Mouse (Mus musculus) layer of hippocampus, postnatal 10 days (tissue): ENCODE measurements at regions not wholly inside any gene's neighbourhood (a gene's known extent, or its start where the extent isn't known, plus 50 kb on each side); places are given as distances from the start of the nearest gene placed in this dataset.
A peak's percentile ranks its signal among the peaks of the same experiment; 100 is the strongest.

Experiments used
- DNase-seq, 2 experiments: peaks; one replicate each; pipeline ENCODE4 v3.0.0; 2021; ENCODE audit warnings: low spot score in 2 of 2

GRCm38 (mm10) chr12:13164791-13165190 is 84.2 kb downstream of the Ddx1 start:
- DNase-seq, result no peak

GRCm38 (mm10) chr12:13161051-13161450 is 88.0 kb downstream of the Ddx1 start:
- DNase-seq, result no peak

GRCm38 (mm10) chr12:13159346-13160055 is 89.5 kb downstream of the Ddx1 start:
- DNase-seq, result peak; percentile 32 to 52

GRCm38 (mm10) chr12:13157666-13158381 is 91.2 kb downstream of the Ddx1 start:
- no peak for DNase-seq

- no peak for DNase-seq
These were observed 91.9 kb downstream of the Ddx1 start for GRCm38 (mm10) chr12:13157089-13157488.

- no peak for DNase-seq
These were observed 98.3 kb downstream of the Ddx1 start for GRCm38 (mm10) chr12:13150751-13151150.

GRCm38 (mm10) chr12:13147251-13147650 is 101.8 kb downstream of the Ddx1 start:
- DNase-seq, result no peak

GRCm38 (mm10) chr12:13145186-13146115 is 103.6 kb downstream of the Ddx1 start:
- no peak for DNase-seq

GRCm38 (mm10) chr12:13144739-13145138 is 104.3 kb downstream of the Ddx1 start:
- no peak for DNase-seq

GRCm38 (mm10) chr12:13140636-13141035 is 108.4 kb downstream of the Ddx1 start:
- no peak for DNase-seq

GRCm38 (mm10) chr12:13139189-13139588 is 109.8 kb downstream of the Ddx1 start:
- DNase-seq, result no peak

GRCm38 (mm10) chr12:13134168-13134567 is 114.8 kb downstream of the Ddx1 start:
- DNase-seq, result no peak

GRCm38 (mm10) chr12:13129677-13130082 is 119.3 kb downstream of the Ddx1 start:
- no peak for DNase-seq

GRCm38 (mm10) chr12:13127407-13127806 is 121.6 kb downstream of the Ddx1 start:
- no peak for DNase-seq

GRCm38 (mm10) chr12:13125054-13125453 is 124.0 kb downstream of the Ddx1 start:
- no peak for DNase-seq

- no peak for DNase-seq
These were observed 126.7 kb downstream of the Ddx1 start for GRCm38 (mm10) chr12:13122282-13122681.

GRCm38 (mm10) chr12:13120581-13120980 is 128.4 kb downstream of the Ddx1 start:
- DNase-seq, result no peak

- no peak for DNase-seq
These were observed 129.4 kb downstream of the Ddx1 start for GRCm38 (mm10) chr12:13119653-13120052.

- DNase-seq, result no peak
These were observed 131.0 kb downstream of the Ddx1 start for GRCm38 (mm10) chr12:13118026-13118425.

- no peak for DNase-seq
These were observed 134.7 kb downstream of the Ddx1 start for GRCm38 (mm10) chr12:13114341-13114740.

- no peak for DNase-seq
These were observed 142.1 kb downstream of the Ddx1 start for GRCm38 (mm10) chr12:13106931-13107330.
